Mouse (Mus musculus): Measurements from ENCODE around the gene R3hdm4. TPM values are rescaled to one million over a fixed set of nuclear protein-coding genes. Genes with fewer than 3 reads are reported as not detected.
"Not testable (repeated sequence)": the region's sequence is repeated elsewhere in the genome, so short reads cannot be mapped to it uniquely, and the experiment has no call there.

The R3hdm4 gene
- polyA plus RNA-seq, 1 experiment from 2014 or later: 173 TPM

DNA sequence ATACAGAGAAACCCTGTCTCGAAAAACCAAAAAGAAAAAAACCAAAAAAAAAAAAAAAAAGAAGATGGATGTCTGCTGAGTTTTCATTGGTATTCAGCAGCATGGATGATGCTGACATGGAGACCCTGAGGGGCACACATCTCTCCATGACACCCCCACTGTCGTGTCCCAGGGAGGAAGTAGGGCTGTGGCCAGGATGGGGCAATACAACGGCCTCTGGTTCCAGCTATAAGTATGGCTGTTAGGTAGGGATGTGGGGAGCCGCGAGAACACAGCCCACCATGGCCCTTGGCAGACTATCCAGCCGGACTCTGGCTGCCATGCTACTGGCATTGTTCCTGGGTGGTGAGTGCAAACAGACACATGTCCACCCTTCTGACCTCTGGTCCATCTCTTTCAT lies 35.0 kb downstream of the R3hdm4 start, which contains the start of gene Elane:
TSS of gene Elane (plus strand) at position 194 of the 400 bp plus-strand sequence.
- Histone ChIP-seq H3K4me2 (replicated peaks) (no peak within 1 kb of the TSS), H3K9me3 (replicated peaks) (no peaks in the 10 kb centered on the region), H3K36me3 (no peaks in the 10 kb centered on the region), H3K27ac (no peak within 1 kb of the TSS), H3K4me3 (no peak within 1 kb of the TSS), H3K27me3 (peaks cover 36% of the 10 kb centered on the region), H3K4me1 (peaks cover 15% of the 10 kb centered on the region), H3K9ac (no peak within 1 kb of the TSS)
- 79% methylated on average over 6 of the region's 6 CpGs for WGBS
- ATAC-seq (ENCODE audit: low FRiP score): no peak

DNA sequence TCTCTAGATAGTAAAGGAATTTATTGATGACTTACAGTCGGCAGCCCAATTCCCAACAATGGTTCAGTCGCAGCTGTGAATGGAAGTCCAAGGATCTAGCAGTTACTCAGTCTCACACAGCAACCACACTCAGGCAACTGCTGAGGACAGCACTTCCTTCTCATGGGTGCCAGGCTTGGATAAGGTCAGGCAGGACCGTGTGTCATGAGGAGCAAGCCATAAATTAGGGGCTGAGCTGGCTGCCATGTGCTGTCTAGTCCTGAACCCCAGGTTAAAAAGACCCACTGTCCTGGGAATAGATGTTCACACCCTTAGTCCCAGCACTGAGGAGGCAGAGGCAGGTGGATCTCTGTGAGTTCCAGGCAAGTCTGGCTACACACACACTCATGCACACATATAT lies 36.1 kb downstream of the R3hdm4 start:
- H3K4me2 ChIP-seq (replicated peaks); H3K9me3 ChIP-seq (replicated peaks); ATAC-seq (ENCODE audit: low FRiP score); H3K36me3 ChIP-seq; H3K9ac ChIP-seq; H3K4me3 ChIP-seq; H3K27ac ChIP-seq: not testable (repeated sequence)
- Histone ChIP-seq H3K4me1 (peaks cover 15% of the 10 kb centered on the region), H3K27me3 (peaks cover 46% of the 10 kb centered on the region)
- 77% methylated on average over 3 of the region's 3 CpGs for WGBS

DNA sequence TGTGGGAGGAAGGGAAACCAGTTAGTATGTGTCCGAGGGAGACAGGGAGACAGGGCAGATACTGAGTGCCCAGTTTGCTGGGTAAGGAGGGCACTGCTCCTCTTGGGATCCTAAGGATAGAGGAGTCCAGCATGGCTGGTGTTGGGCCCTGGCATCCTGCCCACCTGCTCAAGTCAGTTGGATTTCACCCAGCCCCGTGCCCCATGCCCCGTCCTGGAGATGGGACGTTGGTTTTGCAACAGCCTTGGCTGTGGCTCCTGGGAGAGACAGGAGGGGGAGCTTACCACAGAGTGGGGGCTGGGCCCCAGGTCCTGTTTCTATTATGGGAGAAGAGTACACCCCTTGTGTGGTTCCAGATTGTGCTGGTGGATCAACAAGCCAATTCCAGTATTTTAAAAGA lies 36.6 kb downstream of the R3hdm4 start:
- H3K4me3 ChIP-seq: no peak overlapping the region
- H3K27me3 ChIP-seq: peaks cover 46% of the 10 kb centered on the region
- 59% methylated on average over 4 of the region's 4 CpGs for WGBS

DNA sequence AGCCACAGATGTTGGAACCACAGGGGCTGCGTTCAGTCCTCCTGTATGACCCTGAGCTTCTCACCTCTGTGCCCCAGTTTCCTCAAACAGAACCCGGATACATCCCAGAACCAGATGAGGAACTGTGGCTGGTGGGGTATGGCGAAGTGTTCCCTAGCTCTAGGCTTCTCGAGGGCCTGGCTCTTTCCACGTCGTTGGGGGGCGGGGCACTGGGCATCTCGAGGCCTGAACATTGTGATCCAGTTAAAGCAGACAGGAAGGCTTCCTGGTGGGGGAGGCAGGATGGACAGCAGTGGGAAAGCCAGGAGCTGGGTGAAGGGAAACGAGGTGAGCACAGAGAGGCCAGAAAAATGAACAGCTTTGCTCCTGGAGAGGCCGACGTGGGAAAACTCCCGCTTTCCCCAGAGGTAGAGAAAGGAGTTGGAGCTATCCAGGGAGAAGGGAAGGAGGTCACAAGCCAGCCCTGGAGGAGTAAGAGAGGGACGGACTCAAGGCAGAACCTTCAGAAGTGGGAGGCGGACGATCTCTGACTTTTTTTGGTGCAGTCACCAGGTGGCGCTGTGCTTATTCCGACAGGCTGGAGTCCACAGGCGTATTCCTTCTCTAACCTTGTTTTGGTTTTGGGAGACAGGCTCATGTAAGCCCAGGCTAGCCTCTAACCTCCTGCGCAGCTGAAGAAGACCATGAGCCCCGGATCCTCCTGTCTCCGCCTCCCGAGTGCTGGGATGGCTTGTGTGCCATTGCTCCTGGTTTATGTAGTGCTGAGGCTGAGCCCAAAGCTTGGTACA lies 37.5 kb downstream of the R3hdm4 start:
- Histone ChIP-seq H3K4me1 (peaks cover 18% of the 10 kb centered on the region), H3K4me3 (no peak overlapping the region), H3K36me3 (no peaks in the 10 kb centered on the region), H3K27ac (no peak overlapping the region), H3K27me3 (peaks cover 46% of the 10 kb centered on the region), H3K4me2 (replicated peaks) (no peak overlapping the region), H3K9ac (no peak overlapping the region), H3K9me3 (replicated peaks) (no peaks in the 10 kb centered on the region)
- 15% methylated on average over 22 of the region's 22 CpGs for WGBS
- ATAC-seq (ENCODE audit: low FRiP score): no peak

More for the DNA sequence above, 36.6 kb downstream of the R3hdm4 start:
- H3K9me3 ChIP-seq (replicated peaks): no peaks in the 10 kb centered on the region
- peaks cover 17% of the 10 kb centered on the region for H3K4me1 ChIP-seq
- H3K4me2 ChIP-seq (replicated peaks): no peak overlapping the region
- no peak overlapping the region for H3K27ac ChIP-seq
- no peak overlapping the region for H3K9ac ChIP-seq
- ATAC-seq (ENCODE audit: low FRiP score): no peak
- no peaks in the 10 kb centered on the region for H3K36me3 ChIP-seq

- WGBS: 9% methylated on average over 22 of the region's 22 CpGs
- H3K4me1 ChIP-seq: peaks cover 18% of the 10 kb centered on the region
- H3K9ac ChIP-seq: peak overlapping the region; percentile 35; the same call in 1 of the 2 replicates
- ATAC-seq (ENCODE audit: low FRiP score): no peak
- no peaks in the 10 kb centered on the region for H3K36me3 ChIP-seq
- H3K4me3 ChIP-seq: peak overlapping the region; percentile 10
- no peak overlapping the region for H3K27ac ChIP-seq
- H3K9me3 ChIP-seq (replicated peaks): no peaks in the 10 kb centered on the region
- peaks cover 43% of the 10 kb centered on the region for H3K27me3 ChIP-seq
- peak overlapping the region; percentile 43 for H3K4me2 ChIP-seq (replicated peaks)
These were observed 39.0 kb downstream of the R3hdm4 start for GRCm38 (mm10) chr10:79881981-79882380.

DNA sequence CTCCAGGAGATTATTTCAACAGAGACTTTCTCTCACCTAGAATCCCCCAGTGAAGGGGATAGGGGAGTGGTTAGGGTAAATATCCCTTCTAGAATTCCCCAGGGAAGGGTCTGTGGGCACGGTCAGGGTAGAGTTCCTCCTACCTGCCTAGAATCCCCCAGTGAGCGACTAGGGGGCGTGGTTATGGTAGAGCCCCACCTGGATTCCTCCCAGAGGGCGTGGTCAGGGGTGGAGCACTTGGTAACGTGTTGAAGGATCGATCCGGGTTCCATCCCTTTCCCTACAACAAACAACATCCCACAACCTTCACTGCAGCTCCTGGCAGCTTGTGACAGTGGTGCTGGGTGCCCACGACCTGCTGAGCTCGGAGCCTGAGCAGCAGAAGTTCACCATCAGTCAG lies 40.3 kb downstream of the R3hdm4 start:
- H3K36me3 ChIP-seq: no peaks in the 10 kb centered on the region
- no peak overlapping the region for H3K4me3 ChIP-seq
- no peak overlapping the region for H3K4me2 ChIP-seq (replicated peaks)
- H3K4me1 ChIP-seq: peaks cover 18% of the 10 kb centered on the region
- no peak overlapping the region for H3K9ac ChIP-seq
- H3K9me3 ChIP-seq (replicated peaks): no peaks in the 10 kb centered on the region
- H3K27me3 ChIP-seq: peaks cover 43% of the 10 kb centered on the region
- 17% methylated on average over 9 of the region's 9 CpGs for WGBS
- ATAC-seq (ENCODE audit: low FRiP score): no peak
- H3K27ac ChIP-seq: no peak overlapping the region

DNA sequence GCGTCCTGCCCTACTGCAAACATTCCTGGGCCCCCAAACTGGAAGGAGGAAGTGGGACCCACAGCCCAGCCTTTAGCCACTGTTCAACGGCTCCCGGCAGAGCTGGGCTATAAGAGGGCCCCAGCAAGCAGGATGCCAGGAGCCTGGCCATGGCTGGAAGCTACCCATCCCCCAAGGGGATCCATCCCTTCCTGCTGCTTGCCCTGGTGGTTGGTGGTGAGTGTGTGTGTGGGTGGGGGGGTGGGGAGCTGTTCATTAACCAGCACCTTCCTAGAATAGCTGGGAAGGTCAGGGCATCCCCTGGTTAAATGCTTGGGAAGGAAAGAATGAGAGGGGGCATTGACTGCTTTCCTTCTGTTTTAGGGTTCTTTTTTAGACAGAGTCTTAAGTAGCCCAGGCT lies 41.5 kb downstream of the R3hdm4 start:
- Histone ChIP-seq H3K9ac (no peak overlapping the region), H3K4me1 (peaks cover 28% of the 10 kb centered on the region), H3K36me3 (no peaks in the 10 kb centered on the region), H3K4me2 (replicated peaks) (no peak overlapping the region), H3K27ac (no peak overlapping the region), H3K4me3 (no peak overlapping the region), H3K27me3 (peaks cover 43% of the 10 kb centered on the region), H3K9me3 (replicated peaks) (no peaks in the 10 kb centered on the region)
- 29% methylated on average over 3 of the region's 3 CpGs for WGBS
- ATAC-seq (ENCODE audit: low FRiP score): no peak

DNA sequence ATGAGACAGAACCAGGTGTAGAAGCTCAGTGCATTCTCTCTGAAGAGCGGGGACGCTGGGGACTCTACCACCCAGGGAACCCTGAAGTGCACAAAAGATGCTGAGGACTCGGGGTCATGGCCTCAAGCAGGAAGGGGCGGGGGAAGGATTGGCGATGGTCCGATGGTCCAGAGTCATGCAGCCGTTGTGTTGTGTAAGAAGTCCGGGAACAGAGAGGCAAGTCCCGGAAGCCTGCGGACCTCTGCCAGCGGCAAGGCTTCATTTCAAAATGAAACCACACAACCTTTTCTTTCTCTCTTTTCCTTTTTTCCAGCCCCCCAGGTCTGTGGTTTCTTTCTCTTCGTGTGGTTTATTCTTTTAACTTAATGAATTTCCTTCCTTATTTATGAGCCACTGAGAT lies 43.3 kb downstream of the R3hdm4 start:
- H3K4me2 ChIP-seq (replicated peaks): no peak overlapping the region
- no peak overlapping the region for H3K9ac ChIP-seq
- no peak overlapping the region for H3K4me3 ChIP-seq
- H3K4me1 ChIP-seq: peaks cover 29% of the 10 kb centered on the region
- H3K36me3 ChIP-seq: no peaks in the 10 kb centered on the region
- no peak overlapping the region for H3K27ac ChIP-seq
- ATAC-seq (ENCODE audit: low FRiP score): no peak
- 42% methylated on average over 12 of the region's 12 CpGs for WGBS
- H3K9me3 ChIP-seq (replicated peaks): no peaks in the 10 kb centered on the region
- peaks cover 27% of the 10 kb centered on the region for H3K27me3 ChIP-seq

DNA sequence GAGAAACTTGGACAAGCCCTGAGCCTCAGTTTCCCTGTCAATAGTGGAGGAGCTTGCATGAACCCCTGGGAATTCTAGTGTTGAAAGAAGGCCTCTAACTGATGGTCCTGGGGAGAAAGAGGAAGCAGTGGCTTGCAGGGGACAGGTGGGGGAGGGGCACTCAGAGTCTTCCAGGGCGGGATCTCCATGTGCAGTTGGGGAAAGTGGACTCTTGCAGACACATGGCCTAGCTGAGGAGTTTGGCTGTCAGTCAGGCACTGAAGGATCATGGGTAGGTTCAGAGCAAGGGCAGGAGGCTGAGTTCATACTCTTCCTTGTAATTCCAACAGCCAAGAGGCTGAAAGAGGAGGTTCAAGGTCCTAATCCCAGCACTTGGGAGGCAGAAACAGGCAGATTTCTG lies 43.8 kb downstream of the R3hdm4 start:
- H3K27me3 ChIP-seq: peaks cover 22% of the 10 kb centered on the region
- no peak for ATAC-seq (ENCODE audit: low FRiP score)
- H3K9me3 ChIP-seq (replicated peaks): no peaks in the 10 kb centered on the region

GRCm38 (mm10) chr10:79874290-79874862 lies 46.6 kb downstream of the R3hdm4 start, which contains the start of the genes Prtn3 and Plppr3:
Gene Prtn3, plus strand, starts transcription at chr10:79874476.
Gene Plppr3, minus strand, starts transcription at chr10:79874634.
- Histone ChIP-seq H3K9ac (peak within 1 kb of the TSS; percentile 94), H3K9me3 (replicated peaks) (no peaks in the 10 kb centered on the region), H3K27me3 (no peaks in the 10 kb centered on the region), H3K36me3 (peaks cover 23% of the 10 kb centered on the region), H3K4me2 (replicated peaks) (peak within 1 kb of the TSS; percentile 81), H3K4me1 (peaks cover 44% of the 10 kb centered on the region), H3K4me3 (peak within 1 kb of the TSS; percentile 60), H3K27ac (peak within 1 kb of the TSS; percentile 96)
- peak; percentile 93 for ATAC-seq (ENCODE audit: low FRiP score)
- WGBS: under 1% methylated on average over 56 of the region's 57 CpGs

More for the DNA sequence above, 43.8 kb downstream of the R3hdm4 start:
- Histone ChIP-seq H3K27ac (no peak overlapping the region), H3K4me1 (peaks cover 31% of the 10 kb centered on the region), H3K4me3 (no peak overlapping the region), H3K36me3 (no peaks in the 10 kb centered on the region), H3K9ac (no peak overlapping the region), H3K4me2 (replicated peaks) (no peak overlapping the region)
- WGBS: 33% methylated on average over 1 of the region's 1 CpGs

- Histone ChIP-seq H3K4me3 (peak overlapping the region; percentile 60), H3K27ac (peak overlapping the region; percentile 96), H3K9me3 (replicated peaks) (no peaks in the 10 kb centered on the region), H3K4me2 (replicated peaks) (peak overlapping the region; percentile 81), H3K9ac (peak overlapping the region; percentile 94), H3K27me3 (no peaks in the 10 kb centered on the region), H3K36me3 (peaks cover 28% of the 10 kb centered on the region), H3K4me1 (peaks cover 48% of the 10 kb centered on the region)
- peak; percentile 47 for ATAC-seq (ENCODE audit: low FRiP score)
- WGBS: 1% methylated on average over 26 of the region's 26 CpGs
These were observed 47.2 kb downstream of the R3hdm4 start for GRCm38 (mm10) chr10:79873715-79874289.

- peak overlapping the region; percentile 94 for H3K9ac ChIP-seq
- H3K4me2 ChIP-seq (replicated peaks): peak overlapping the region; percentile 81
- no peaks in the 10 kb centered on the region for H3K27me3 ChIP-seq
- no peaks in the 10 kb centered on the region for H3K9me3 ChIP-seq (replicated peaks)
- 8% methylated on average over 6 of the region's 6 CpGs for WGBS
- H3K4me3 ChIP-seq: peak overlapping the region; percentile 60
- H3K27ac ChIP-seq: peak overlapping the region; percentile 96
- no peak; the same call in 1 of the 2 replicates for ATAC-seq (ENCODE audit: low FRiP score)
- H3K4me1 ChIP-seq: peaks cover 48% of the 10 kb centered on the region
- H3K36me3 ChIP-seq: peaks cover 28% of the 10 kb centered on the region
These were observed 47.7 kb downstream of the R3hdm4 start for GRCm38 (mm10) chr10:79873313-79873712.
